25 mouse cellular contexts compared by ENCODE assay signal in genomic region chr7:125721033-125721432, GRCm38 (mm10). TPM values are rescaled to one million over a fixed set of nuclear protein-coding genes. Genes with fewer than 3 reads are reported as not detected.
DNase-seq lines count a peak whose midpoint lies in the region; ATAC-seq lines count a peak whose summit lies in the region.
"Had no signal": no experiment of that assay in that cellular context is flagged by ENCODE, and none has a peak within 500 bp of the region (broad histone marks: within the 10 kb centered on the region; RNA-seq: fewer than 3 reads in every experiment).

No protein-coding gene starts in this region.

- intact Hi-C loops in heart, postnatal 10 days (cut with DNase I) = no loop called here

- DNase-seq in heart, embryonic 10.5 days (ENCODE audit: low spot score) = no peak
- no peak for DNase-seq in heart, postnatal 10 days
- no peak for DNase-seq in heart, adult 8-10 months (ENCODE audit: low spot score)
- DNase-seq in lung, postnatal 36 days = peak; percentile 81
- DNase-seq in adrenal gland, postnatal 4 days (ENCODE audit: low spot score in 2 of 2) = no peak
- DNase-seq in testis, postnatal 10 days (ENCODE audit: low spot score) = no peak
- DNase-seq: adrenal gland, postnatal 14 days; cerebellum, adult 18-20 months; gastrocnemius, postnatal 14 days; kidney, adult 9 months; kidney, postnatal 10 days; liver; midbrain, embryonic 14.5 days; retina, postnatal 1 day; right cerebral cortex, postnatal 14 days had no signal

- no peak overlapping the region for H3K4me3 ChIP-seq in heart, embryonic 10.5 days
- no peak overlapping the region for H3K4me3 ChIP-seq in heart, embryonic 16.5 days (ENCODE audit: low read length)
- H3K4me3 ChIP-seq in lung, embryonic 16.5 days (ENCODE audit: low read length) = no peak overlapping the region
- H3K4me3 ChIP-seq: erythroblast, embryonic 14.5 days; neural tube, embryonic 15.5 days had no signal

- H3K4me1 ChIP-seq in heart, embryonic 10.5 days = peaks cover 50% of the 10 kb centered on the region
- peaks cover 48% of the 10 kb centered on the region for H3K4me1 ChIP-seq in heart, embryonic 16.5 days (ENCODE audit: control insufficient read depth, insufficient read depth, low read length)
- H3K4me1 ChIP-seq in lung, embryonic 16.5 days (replicated peaks; ENCODE audit: control insufficient read depth, insufficient read depth, low read length) = peaks cover 17% of the 10 kb centered on the region

- no peak overlapping the region; the same call in 1 of the 2 replicates for H3K9ac ChIP-seq in heart, embryonic 16.5 days (ENCODE audit: low read length)
- H3K9ac ChIP-seq in lung, embryonic 16.5 days (ENCODE audit: low read length) = no peak overlapping the region
- H3K9ac ChIP-seq: hindbrain, embryonic 14.5 days; liver, embryonic 14.5 days; neural tube, embryonic 15.5 days had no signal

- H3K4me2 ChIP-seq in heart, embryonic 16.5 days (ENCODE audit: low read depth, low read length) = no peak overlapping the region
- H3K4me2 ChIP-seq in lung, embryonic 16.5 days (ENCODE audit: low read depth, low read length) = no peak overlapping the region
- H3K4me2 ChIP-seq: hindbrain, embryonic 14.5 days; neural tube, embryonic 15.5 days had no signal

- no peaks in the 10 kb centered on the region for H3K9me3 ChIP-seq in heart, embryonic 10.5 days
- H3K9me3 ChIP-seq in heart, embryonic 16.5 days (replicated peaks; ENCODE audit: control insufficient read depth, low read length) = no peaks in the 10 kb centered on the region
- no peaks in the 10 kb centered on the region for H3K9me3 ChIP-seq in lung, embryonic 16.5 days (ENCODE audit: control insufficient read depth, low read length)
- H3K9me3 ChIP-seq: G1E; neural tube, embryonic 15.5 days had no signal

- whole genome bisulfite sequencing in heart, embryonic 10.5 days = 75% methylated on average over 4 of the region's 4 CpGs
- WGBS in heart, embryonic 16.5 days = 54% methylated on average over 4 of the region's 4 CpGs
- 51% methylated on average over 4 of the region's 4 CpGs for WGBS in lung, embryonic 16.5 days

- H3K36me3 ChIP-seq in heart, embryonic 10.5 days = no peaks in the 10 kb centered on the region
- H3K36me3 ChIP-seq in heart, embryonic 16.5 days (ENCODE audit: control insufficient read depth, insufficient read depth) = no peaks in the 10 kb centered on the region
- no peaks in the 10 kb centered on the region for H3K36me3 ChIP-seq in lung, embryonic 16.5 days (ENCODE audit: control insufficient read depth, insufficient read depth, low read length)
- H3K36me3 ChIP-seq: neural tube, embryonic 15.5 days had no signal

- peak overlapping the region; percentile 44; the same call in 1 of the 2 replicates for H3K27ac ChIP-seq in heart, embryonic 10.5 days
- H3K27ac ChIP-seq in heart, embryonic 16.5 days (ENCODE audit: low read length) = peak overlapping the region; percentile 90
- H3K27ac ChIP-seq in lung, embryonic 16.5 days (ENCODE audit: low read length) = peak overlapping the region; percentile 56
- H3K27ac ChIP-seq: hindbrain, embryonic 14.5 days; liver, embryonic 14.5 days; macrophage; neural tube, embryonic 15.5 days had no signal

- ATAC-seq in heart, embryonic 16.5 days (replicated peaks; ENCODE audit: extremely low read depth, insufficient read depth, low FRiP score) = no peak
- ATAC-seq in lung, embryonic 16.5 days (ENCODE audit: low read depth) = peak; percentile 73
- ATAC-seq: intestine, postnatal 0 days; Patski had no signal

- H3K27me3 ChIP-seq in heart, embryonic 10.5 days (ENCODE audit: insufficient read depth, poor library complexity, severe bottlenecking) = no peaks in the 10 kb centered on the region
- no peaks in the 10 kb centered on the region for H3K27me3 ChIP-seq in heart, embryonic 16.5 days (ENCODE audit: control insufficient read depth, insufficient read depth, low read length)
- H3K27me3 ChIP-seq in lung, embryonic 16.5 days (ENCODE audit: control insufficient read depth, insufficient read depth, low read depth, low read length) = no peaks in the 10 kb centered on the region
- H3K27me3 ChIP-seq: neural tube, embryonic 15.5 days; Patski had no signal

RNA-seq across cellular contexts. Expression of gene D430042O09Rik, which starts 13.3 kb away (rescaled TPM):
- polyA plus RNA-seq in heart, embryonic 10.5 days (2016; fragmentation: Nextera tagmentation; extraction: Ambion mirVana) = 9.2 and 11.1 TPM in 2 replicates
- total RNA-seq in heart, postnatal 10 days (2021) = 10 to 100 TPM; 14.7 to 17.3 TPM
- polyA plus RNA-seq in heart, embryonic 16.5 days (2015; fragmentation: Nextera tagmentation; extraction: Ambion mirVana) = 7.9 and 8.0 TPM in 2 replicates
- 10 to 100 TPM in 1 of 4 experiments, 1 to 10 TPM in 3; 8.9 to 12.0 (median 9.4) TPM for total RNA-seq in heart, adult 8-10 months (2022)
- polyA plus RNA-seq in lung, embryonic 16.5 days (2015; fragmentation: Nextera tagmentation; extraction: Ambion mirVana) = 10.3 and 13.0 TPM in 2 replicates
- 10 to 100 TPM; 25.1 to 29.6 TPM for total RNA-seq in adrenal gland, postnatal 4 days (2021)

RNA-seq across cellular contexts. Expression of gene Gtf3c1, which starts 13.5 kb away (rescaled TPM):
- 36.2 and 43.6 TPM in 2 replicates for polyA plus RNA-seq in heart, embryonic 10.5 days (2016; fragmentation: Nextera tagmentation; extraction: Ambion mirVana)
- total RNA-seq in heart, postnatal 10 days (2021) = 10 to 100 TPM; 73.5 to 87.1 TPM
- polyA plus RNA-seq in heart, embryonic 16.5 days (2015; fragmentation: Nextera tagmentation; extraction: Ambion mirVana) = 25.8 and 32.4 TPM in 2 replicates
- 10 to 100 TPM; 49.7 to 57.7 (median 54.7) TPM for total RNA-seq in heart, adult 8-10 months (2022)
- 29.5 and 30.5 TPM in 2 replicates for polyA plus RNA-seq in lung, embryonic 16.5 days (2015; fragmentation: Nextera tagmentation; extraction: Ambion mirVana)
- total RNA-seq in adrenal gland, postnatal 4 days (2021) = 10 to 100 TPM; 74.6 to 78.3 TPM
